Mouse (Mus musculus) ES-Bruce4 (cell line): ENCODE measurements around the gene Fam222b.

Experiments
- CTCF ChIP-seq: IDR thresholded peaks from one replicate; pipeline ENCODE4 v1.8.1; 2011; ENCODE audit warnings: low read depth, low read length
- EP300 ChIP-seq: IDR thresholded peaks from 2 replicates; pipeline ENCODE4 v1.6.1; 2011; ENCODE audit warnings: low read depth, low read length; ENCODE audit not compliant: insufficient read depth
- POLR2A ChIP-seq: IDR thresholded peaks from one replicate; pipeline ENCODE4 v1.8.1; 2011; ENCODE audit warnings: low read length; ENCODE audit not compliant: insufficient read depth

DNA sequence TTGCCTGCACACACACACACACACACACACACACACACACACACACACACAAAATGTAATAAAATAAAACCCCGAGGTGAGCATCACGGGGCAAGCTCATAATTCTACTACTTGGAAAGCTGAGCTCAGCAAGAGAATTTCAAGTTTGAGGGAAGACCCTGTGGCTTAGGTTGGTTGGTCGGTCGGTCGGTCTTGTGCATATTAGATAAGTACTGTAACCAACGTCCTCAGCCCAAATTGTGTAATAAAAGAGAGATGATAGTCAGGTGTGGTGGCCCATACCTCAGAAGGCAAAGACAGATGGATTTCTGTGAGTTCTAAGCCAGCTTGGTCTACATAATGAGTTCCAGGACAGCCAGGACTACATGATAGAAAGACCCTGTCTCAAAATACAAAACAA, 39.5 kb downstream of the Fam222b start:
- TF ChIP-seq CTCF (no peak), POLR2A (no peak), EP300 (no peak)
